Mouse (Mus musculus): ENCODE results near the gene Esrrb. TPM values are rescaled to one million over a fixed set of nuclear protein-coding genes. Genes with fewer than 3 reads are reported as not detected.
A peak's percentile ranks its signal among the peaks of the same experiment; 100 is the strongest.

Esrrb gene
- total RNA-seq, 2 experiments from 2014 or later, result 1.7 to 5.4 TPM

GRCm38 (mm10) chr12:86497126-86497525 lies 136.2 kb downstream of the Esrrb start:
- no peak for DNase-seq

GRCm38 (mm10) chr12:86498765-86499164 lies 137.8 kb downstream of the Esrrb start:
- peak; percentile 79 for DNase-seq

DNA sequence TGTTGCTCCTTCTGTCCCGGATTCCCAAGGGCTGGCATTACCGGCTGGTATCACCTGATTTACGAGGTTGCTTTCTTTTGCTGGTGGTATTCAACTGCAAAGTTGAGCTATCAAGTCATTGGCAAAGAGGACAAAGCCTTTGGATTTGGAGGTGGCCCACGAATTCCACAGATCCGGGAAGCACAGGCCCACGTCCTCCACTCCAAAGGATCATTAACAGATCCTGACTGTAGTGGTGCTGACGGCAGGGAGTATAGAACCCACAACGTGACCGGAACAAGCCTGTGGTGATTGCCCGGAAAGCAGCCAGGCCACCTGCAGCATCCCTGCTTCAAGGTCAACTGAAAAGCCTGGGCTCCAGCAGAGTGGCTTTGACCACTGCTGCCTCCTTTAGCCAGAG lies 140.8 kb downstream of the Esrrb start:
- DNase-seq, result no peak

DNA sequence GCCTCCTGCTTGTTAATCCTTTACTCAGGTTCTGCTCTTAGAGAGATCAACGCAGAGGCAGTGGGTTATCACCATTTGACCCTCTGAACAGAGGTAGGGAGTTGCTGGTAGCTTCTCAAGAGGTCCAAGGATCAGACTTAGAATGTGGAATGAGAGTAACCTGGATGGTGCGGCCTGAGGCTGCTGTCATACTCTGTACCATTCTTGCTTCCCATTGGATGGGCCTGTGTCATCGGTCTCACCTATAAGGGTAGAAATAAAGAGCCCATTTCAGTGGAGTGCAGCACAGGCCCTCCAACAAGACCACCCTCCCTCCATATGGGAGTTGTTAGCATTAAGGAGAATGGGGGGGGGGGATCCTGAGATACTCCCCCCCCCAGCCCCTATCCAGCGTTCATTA lies 143.0 kb downstream of the Esrrb start:
- DNase-seq, result no peak

DNA sequence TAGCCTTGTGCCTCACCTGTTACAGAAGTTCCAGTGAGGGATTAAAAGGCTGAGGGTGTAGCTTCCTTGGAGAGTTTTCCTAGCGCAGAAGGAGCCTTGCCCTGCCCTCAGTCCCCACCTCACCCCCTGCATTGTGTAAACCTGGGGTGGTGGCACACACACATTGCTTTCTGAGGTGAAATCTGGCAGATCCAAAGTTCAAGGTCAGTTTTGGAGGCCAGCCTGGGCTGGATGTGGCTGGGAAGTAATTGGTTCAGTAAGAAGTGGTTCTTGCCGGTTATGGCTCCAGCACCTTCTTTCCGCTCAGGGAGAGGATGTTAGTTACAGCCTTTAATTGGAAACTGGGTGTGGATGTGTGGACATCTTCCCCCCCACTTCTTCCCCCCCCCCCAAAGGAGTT lies 143.4 kb downstream of the Esrrb start:
- DNase-seq, result no peak

DNA sequence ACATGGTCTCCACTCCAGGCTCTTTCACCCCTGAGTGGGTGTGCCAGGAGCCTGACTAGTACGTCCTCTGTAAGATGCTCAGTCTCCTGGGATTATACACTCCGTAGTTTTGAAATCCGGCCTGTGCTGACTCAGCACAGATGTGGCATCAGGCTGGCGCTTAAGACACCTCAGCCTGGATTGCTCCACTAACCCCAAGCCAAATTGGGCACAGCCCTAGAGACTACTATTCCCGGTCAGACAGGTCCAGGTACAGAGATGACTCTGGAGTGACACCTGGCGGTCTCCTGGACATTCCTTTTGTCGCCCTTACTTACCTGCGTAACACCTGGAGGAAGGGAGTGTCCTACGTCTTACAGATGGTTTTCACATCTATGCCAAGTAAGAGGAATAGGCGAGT lies 146.8 kb downstream of the Esrrb start:
- no peak for DNase-seq

GRCm38 (mm10) chr12:86508313-86508988 lies 147.5 kb downstream of the Esrrb start:
- no peak for DNase-seq

GRCm38 (mm10) chr12:86509295-86510279 lies 148.7 kb downstream of the Esrrb start:
- DNase-seq, result no peak

GRCm38 (mm10) chr12:86512335-86512734 lies 151.4 kb downstream of the Esrrb start:
- no peak for DNase-seq

DNA sequence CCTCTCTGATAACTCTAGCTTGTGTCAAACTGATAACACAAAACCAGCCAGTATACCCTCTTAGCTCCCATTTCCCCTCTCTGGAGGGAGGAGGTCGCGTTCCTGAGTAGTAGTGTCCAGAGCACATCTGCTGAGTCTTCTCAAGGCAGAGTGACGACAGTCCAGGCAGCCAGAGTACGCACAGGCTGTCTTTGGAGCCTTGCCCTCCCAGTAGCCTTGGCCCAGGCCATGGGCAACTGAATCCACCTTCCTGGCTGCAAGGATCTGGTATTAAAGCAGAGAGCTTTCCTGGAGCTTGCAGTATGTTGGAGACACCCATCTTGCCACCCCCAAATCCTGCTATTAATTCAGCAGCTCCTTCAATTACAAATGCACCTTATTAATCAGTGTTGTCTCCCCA lies 152.7 kb downstream of the Esrrb start:
- DNase-seq, result peak; percentile 56

GRCm38 (mm10) chr12:86516602-86517001 lies 155.7 kb downstream of the Esrrb start:
- DNase-seq, result no peak

DNA sequence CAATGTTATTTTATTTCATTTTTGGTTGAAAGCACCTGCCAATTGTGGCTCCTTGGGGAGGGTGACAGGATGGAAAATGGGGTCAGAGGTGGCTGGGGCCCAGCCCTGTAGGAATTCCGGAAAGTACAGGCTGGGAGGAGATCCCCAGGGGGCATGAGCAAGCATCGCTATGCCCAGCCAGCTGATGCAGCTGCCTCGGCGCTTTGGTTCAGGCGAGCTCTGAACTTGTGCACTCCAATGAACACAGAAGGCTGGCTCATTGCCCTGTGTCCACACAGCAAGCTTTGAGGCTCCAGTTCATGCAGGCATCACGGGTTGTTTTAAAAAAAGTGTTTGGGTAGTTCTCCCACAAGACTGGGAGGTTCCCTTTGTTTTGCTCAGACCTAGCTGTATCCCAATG lies 156.8 kb downstream of the Esrrb start:
- DNase-seq, result no peak

GRCm38 (mm10) chr12:86518746-86519145 lies 157.8 kb downstream of the Esrrb start:
- DNase-seq, result no peak

- DNase-seq, result no peak
These were observed 173.4 kb downstream of the Esrrb start for GRCm38 (mm10) chr12:86534283-86534682.

DNA sequence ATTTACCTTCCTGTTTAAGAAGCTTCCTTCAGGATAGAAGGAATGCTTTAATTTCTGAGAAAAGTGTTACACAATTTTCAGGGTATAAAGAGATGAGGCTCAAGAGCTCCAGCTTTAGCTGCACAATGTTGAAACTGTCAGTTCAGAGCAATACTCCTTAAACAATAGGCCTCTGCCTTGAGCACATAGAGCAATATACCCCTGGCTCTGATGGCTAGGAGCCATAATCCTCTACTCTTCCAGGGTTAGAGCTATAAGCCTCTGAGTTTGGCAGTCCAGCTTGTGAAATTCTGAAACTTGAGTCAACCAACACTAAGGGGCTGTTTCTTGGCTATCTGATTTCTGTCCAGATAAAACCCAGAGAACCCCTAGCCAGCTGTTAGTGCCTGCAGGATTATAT lies 176.9 kb downstream of the Esrrb start:
- DNase-seq, result no peak

- DNase-seq, result no peak
These were observed 177.8 kb downstream of the Esrrb start for GRCm38 (mm10) chr12:86538711-86539110.

- DNase-seq, result no peak
These were observed 178.6 kb downstream of the Esrrb start for GRCm38 (mm10) chr12:86539511-86539910.

DNA sequence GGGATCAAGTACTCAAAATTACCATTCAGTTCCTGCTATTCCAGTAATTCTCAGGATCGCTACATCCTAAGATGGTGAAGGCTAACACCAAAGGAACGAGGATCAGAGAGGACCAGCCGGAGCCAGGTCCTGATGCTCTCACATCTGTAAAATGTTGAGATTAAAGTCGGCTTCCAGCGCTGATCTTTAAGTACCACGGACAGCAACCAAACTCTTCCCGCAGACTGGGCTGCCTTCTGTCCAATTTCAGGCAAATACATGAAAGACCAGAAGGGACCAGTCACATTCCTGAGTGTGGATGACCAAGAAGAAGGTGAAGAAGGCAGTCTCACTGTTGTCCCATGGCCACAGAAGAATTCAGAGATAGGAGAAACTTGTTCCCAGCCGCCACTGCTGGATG lies 186.9 kb downstream of the Esrrb start:
- no peak for DNase-seq

- no peak for DNase-seq
These were observed 192.1 kb downstream of the Esrrb start for GRCm38 (mm10) chr12:86553037-86553436.

DNA sequence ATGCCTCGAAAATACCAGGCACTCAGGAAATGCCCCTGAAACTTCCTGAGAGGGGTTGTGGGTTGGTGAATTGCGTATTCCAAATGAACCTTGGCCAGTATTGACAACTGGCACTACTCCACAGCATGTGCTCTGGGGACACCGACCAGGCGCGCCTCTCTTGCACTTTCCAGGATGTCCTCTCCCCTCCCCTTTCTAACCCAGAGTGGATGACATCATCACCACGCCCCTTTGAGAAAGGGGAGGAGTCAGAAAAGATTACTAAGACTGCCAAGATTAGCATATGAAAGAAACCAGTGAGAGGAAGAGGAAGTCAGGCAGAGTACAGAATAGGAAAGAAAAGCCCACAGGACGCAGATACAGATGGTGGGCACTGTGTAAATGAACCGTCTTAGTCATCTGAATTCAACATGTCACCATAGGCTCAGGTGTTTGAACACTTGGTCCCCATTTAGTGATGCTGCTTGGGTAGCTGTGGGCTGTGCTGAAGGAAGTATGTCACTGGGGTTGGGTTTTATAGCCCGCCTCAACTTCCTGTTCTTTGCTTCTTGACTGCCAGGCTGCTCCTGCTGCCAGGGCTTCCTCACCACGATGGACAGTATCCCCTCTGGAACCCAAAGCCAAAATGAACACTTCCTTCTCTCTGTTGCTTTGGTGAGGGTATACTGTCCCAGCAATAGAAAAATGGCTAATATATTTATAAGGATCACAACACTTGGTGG lies 196.0 kb downstream of the Esrrb start:
- no peak for DNase-seq

DNA sequence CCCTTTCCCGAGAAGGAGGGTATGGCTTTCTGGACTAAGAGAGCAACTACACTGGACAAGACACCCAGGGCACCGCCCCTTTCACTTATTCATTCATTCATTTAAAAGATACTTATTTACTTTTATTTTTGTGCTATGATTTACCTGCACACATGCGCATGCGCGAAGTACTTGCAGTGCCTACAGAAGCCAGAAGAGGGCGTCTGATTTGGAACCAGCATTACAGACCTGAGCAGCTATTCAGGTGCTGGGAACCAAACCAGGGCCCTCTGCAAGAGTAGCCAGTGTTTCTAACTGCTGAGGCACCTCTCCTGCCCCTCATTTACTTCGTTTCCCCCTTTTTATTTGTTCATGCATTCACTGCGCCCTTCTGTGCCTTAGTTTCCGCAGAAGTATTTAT lies 198.0 kb downstream of the Esrrb start:
- no peak for DNase-seq

DNA sequence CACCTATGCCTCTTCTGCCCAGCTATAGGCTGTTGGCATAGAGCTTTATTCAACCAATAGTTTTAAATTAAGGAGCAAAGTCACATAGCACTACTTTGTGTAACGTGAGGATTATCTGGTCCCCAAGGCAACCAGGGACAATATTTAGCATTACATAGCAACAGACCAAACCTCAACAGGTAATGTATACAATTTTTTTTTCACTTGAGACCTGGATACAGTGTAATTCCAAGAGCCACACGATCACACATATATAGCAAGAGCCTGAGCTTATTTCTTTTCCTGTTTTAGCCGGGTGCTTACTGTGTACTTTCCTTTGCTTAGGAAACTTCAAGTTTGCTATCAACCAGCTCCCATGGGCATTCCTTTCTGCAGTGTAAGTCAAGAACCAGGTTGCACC lies 201.8 kb downstream of the Esrrb start:
- DNase-seq, result no peak

- DNase-seq, result no peak
These were observed 205.1 kb downstream of the Esrrb start for GRCm38 (mm10) chr12:86565996-86566395.
